Mouse (Mus musculus) frontal cortex, adult (tissue): ENCODE measurements at regions not wholly inside any gene's neighbourhood (a gene's known extent, or its start where the extent isn't known, plus 50 kb on each side); places are given as distances from the start of the nearest gene placed in this dataset.
A peak's percentile ranks its signal among the peaks of the same experiment; 100 is the strongest.

Experiments used
- ATAC-seq: cut with Nextera tagmentation; 2 replicates; pipeline ENCODE4 v1.9.2; 2017; ENCODE audit warnings: mild to moderate bottlenecking, moderate library complexity, mixed read lengths; ENCODE audit not compliant: low TSS enrichment

- no peak for ATAC-seq
Observed at GRCm38 (mm10) chr8:87273328-87273727, 199.1 kb downstream of the Cbln1 start.

GRCm38 (mm10) chr8:87270525-87271187 is 201.8 kb downstream of the Cbln1 start:
- no peak for ATAC-seq

DNA sequence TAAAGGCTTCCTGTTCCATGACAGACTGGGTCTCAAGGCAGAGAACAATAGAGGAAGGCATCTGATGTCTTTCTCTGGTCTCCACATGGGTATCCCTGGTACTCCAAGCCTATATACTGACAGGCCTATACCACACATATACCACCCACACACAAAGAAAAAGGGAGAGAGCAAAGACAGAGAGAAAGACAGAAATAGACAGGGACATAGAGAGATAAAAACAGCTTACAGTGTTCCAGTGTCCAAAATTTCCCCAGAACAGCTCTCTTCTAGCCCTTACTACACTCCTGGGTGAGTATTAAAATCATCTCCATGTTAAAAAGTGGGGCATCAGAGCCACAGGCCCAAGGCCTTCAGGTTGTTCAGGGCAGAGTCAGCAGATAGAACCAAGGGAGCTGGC is 204.2 kb downstream of the Cbln1 start:
- peak; percentile 95 for ATAC-seq

DNA sequence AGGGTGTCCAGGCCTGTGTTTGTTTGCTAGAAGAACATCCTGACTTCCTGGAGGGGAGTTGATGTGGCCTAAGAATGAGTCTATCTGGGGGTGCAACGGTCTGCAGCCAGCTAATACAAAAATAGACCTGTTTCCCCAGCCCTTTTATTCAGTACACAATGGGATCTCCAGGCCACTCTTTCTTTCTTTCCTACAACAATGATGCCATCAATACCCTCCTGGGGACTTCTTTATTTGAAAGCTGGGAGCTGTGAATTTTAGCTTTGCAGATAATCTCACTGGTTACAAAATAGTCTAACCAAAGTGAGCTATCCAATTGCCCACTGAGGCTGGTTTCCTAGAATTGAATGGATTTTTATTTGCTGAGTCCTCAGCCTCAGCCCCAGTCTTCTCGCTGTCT is 207.4 kb downstream of the Cbln1 start:
- ATAC-seq = no peak

DNA sequence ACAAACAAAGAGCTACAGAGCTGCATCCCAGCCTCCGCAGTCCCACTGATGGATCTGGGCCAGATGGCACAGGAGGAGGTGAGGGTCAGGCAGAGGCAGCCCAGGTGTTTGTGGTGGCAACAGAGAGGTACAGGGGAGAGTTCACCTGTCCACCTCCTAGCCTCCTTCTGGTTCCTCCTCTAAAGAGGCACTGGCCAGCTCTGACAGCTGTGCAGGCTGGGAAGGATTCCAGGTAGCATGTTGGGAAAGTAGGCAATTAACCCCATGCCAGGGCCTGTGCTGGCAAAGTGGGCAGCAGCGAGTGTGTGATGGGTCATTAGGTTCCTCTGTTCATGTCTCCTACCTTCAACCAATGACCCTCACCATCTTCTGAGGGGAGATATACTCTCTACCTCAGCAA is 212.1 kb downstream of the Cbln1 start:
- no peak for ATAC-seq

DNA sequence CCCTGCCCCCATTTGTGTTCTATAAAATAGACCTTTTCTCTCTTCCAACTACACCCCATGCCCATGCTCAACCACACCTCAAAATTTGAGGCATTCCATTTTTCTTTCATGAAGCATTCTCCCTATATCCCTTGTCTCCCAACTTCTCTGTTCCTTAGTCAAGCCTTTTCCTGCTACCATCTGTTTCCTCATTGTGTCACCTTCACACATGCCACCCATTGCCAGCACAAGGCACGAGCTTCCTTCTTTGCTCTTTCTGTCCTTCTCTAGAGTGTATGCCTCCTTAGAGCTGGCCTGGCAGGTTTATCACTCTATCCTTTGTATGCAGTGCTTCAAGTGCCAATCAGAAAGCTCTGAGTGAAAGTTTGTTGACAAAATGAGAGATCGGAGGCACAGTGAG is 229.7 kb downstream of the Cbln1 start:
- ATAC-seq = no peak

GRCm38 (mm10) chr8:87237181-87237580 is 235.2 kb downstream of the Cbln1 start:
- ATAC-seq = no peak

- no peak for ATAC-seq
Observed at GRCm38 (mm10) chr8:87236438-87236837, 236.0 kb downstream of the Cbln1 start.

- peak; percentile 88 for ATAC-seq
Observed at GRCm38 (mm10) chr8:87235341-87236075, 236.9 kb downstream of the Cbln1 start.

- no peak for ATAC-seq
Observed at GRCm38 (mm10) chr8:87234336-87234735, 238.1 kb downstream of the Cbln1 start.

- no peak for ATAC-seq
Observed at GRCm38 (mm10) chr8:87233805-87234331, 238.5 kb downstream of the Cbln1 start.

- ATAC-seq = no peak
Observed at GRCm38 (mm10) chr8:87231762-87232161, 240.6 kb downstream of the Cbln1 start.

DNA sequence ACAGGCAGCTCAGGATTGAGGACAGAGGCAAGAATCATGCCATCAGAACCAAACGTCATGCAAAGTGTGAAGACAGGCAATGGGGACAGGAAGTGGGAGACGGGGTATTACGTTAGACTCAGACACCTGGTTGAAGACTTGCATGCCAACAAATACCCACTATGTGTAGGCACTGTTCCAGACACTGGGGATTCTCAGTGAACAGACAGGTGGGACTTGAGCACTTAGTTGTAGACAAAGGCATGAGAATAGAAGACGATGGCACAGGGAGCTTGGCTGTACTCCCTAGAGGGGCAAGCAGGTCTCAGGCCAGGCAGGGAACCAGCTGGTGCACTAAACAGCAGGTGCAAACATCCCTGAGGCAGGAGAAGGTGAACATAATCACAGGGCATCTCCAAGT is 242.3 kb downstream of the Cbln1 start:
- no peak for ATAC-seq

- no peak for ATAC-seq
Observed at GRCm38 (mm10) chr8:87229182-87229581, 243.2 kb downstream of the Cbln1 start.

GRCm38 (mm10) chr8:87228777-87229176 is 243.6 kb downstream of the Cbln1 start:
- no peak for ATAC-seq

GRCm38 (mm10) chr8:87225504-87226425 is 246.6 kb downstream of the Cbln1 start:
- ATAC-seq = peak; percentile 38; the same call in 1 of the 2 replicates

DNA sequence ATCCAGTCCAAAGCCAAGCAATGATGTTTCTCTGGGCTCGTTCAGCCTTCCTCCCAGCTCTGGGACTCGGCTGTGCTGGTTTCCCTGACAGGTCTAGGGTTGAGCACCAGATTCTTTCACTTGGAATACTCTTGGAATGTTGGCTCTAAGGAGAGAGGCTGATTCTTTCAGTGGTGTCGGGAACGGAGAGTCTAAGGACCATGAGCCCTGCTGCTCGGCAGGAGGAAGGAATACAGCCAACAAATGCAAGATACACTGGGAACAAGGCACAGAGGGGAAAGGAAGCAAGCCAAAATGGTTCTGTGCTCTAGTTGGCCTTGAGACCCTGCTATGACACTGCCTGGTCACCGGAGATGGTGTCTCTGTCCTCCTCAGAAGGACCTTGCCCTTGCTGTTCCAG is 251.8 kb downstream of the Cbln1 start:
- ATAC-seq = no peak

GRCm38 (mm10) chr8:87218956-87219482 is 253.4 kb downstream of the Cbln1 start:
- peak; percentile 38; the same call in 1 of the 2 replicates for ATAC-seq

GRCm38 (mm10) chr8:87214962-87215361 is 257.4 kb downstream of the Cbln1 start:
- ATAC-seq = no peak

GRCm38 (mm10) chr8:87210546-87210945 is 261.9 kb downstream of the Cbln1 start:
- ATAC-seq = no peak

DNA sequence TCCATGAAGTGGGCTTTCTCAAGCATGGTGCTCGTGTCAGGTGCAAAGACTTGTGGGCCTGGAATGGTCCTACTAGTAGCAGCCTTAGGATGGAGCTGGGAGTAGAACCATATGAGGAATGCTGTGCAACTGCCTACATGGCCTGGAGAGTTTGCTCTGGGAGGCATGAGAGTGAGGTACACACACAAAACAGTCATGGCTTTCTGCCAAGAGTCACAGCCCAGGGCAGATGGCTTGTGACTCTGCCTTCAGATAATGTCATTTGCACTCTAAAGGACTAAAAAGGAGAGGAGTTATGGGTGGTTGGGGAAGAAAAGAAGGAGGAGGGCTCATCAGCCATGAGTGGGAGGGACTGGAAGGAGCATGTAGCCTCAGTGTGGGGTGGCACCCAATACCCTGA is 263.1 kb downstream of the Cbln1 start:
- no peak for ATAC-seq

DNA sequence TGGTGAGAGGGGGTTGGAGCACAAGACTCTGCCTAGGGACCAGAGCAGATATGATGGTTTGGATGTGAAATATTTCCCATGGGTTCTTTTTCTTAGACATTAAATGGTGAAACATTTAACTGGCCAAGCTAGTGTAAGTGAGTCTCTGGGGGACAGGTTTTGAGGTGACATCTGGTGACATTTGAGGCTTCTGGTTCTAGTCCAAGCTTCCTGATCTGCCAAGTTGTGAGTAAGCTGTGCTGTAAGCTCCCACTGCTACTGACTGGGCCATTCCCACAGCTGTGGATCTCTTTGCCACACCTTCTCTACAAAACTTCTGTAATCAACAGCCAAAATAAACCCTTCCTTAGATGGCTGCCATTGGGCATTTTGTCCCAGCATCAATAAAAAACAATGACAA is 264.4 kb downstream of the Cbln1 start:
- no peak for ATAC-seq
